Comparison of ENCODE assay signal across 8 mouse cellular contexts in genomic region chr13:49188219-49188965, GRCm38 (mm10). TPM values are rescaled to one million over a fixed set of nuclear protein-coding genes. Genes with fewer than 3 reads are reported as not detected.
DNase-seq lines count a peak whose midpoint lies in the region; ATAC-seq and TF ChIP-seq lines count a peak whose summit lies in the region.

No protein-coding gene starts in this region.

- H3K4me2 ChIP-seq in lung, embryonic 16.5 days (ENCODE audit: low read depth, low read length): peak overlapping the region; percentile 99
- peak overlapping the region; percentile 99 for H3K4me2 ChIP-seq in embryonic facial prominence, embryonic 12.5 days (replicated peaks)
- H3K4me2 ChIP-seq in intestine, embryonic 15.5 days (replicated peaks): peak overlapping the region; percentile 100
- peak overlapping the region; percentile 98 for H3K4me2 ChIP-seq in midbrain, postnatal 0 days (ENCODE audit: low read depth, low read length, poor library complexity, severe bottlenecking)

- H3K27ac ChIP-seq in lung, embryonic 16.5 days (ENCODE audit: low read length): no peak overlapping the region
- H3K27ac ChIP-seq in embryonic facial prominence, embryonic 12.5 days: no peak overlapping the region
- H3K27ac ChIP-seq in intestine, embryonic 15.5 days: no peak overlapping the region
- no peak overlapping the region for H3K27ac ChIP-seq in midbrain, postnatal 0 days (ENCODE audit: low read depth, low read length)

- no peaks in the 10 kb centered on the region for H3K9me3 ChIP-seq in lung, embryonic 16.5 days (ENCODE audit: control insufficient read depth, low read length)
- H3K9me3 ChIP-seq in embryonic facial prominence, embryonic 12.5 days: no peaks in the 10 kb centered on the region
- H3K9me3 ChIP-seq in intestine, embryonic 15.5 days: no peaks in the 10 kb centered on the region
- H3K9me3 ChIP-seq in midbrain, postnatal 0 days (ENCODE audit: low read length): no peaks in the 10 kb centered on the region

- no peak for TF ChIP-seq CTCF in midbrain, postnatal 0 days (IDR thresholded peaks at IDR 0.05)

- ATAC-seq in lung, embryonic 16.5 days (ENCODE audit: low read depth): peak; percentile 5; the same call in 1 of the 2 replicates
- 0 out of 2 replicates have a peak, but pooled peaks have one; percentile 1 for ATAC-seq in embryonic facial prominence, embryonic 12.5 days (ENCODE audit: insufficient number of reproducible peaks, insufficient read depth, low FRiP score, low TSS enrichment)
- ATAC-seq in intestine, embryonic 15.5 days: peak; percentile 5; the same call in 1 of the 2 replicates
- no peak; the same call in 1 of the 2 replicates for ATAC-seq in midbrain, postnatal 0 days (ENCODE audit: low FRiP score)

- 21% methylated on average over 14 of the region's 15 CpGs for WGBS in lung, embryonic 16.5 days
- WGBS in embryonic facial prominence, embryonic 12.5 days: 14% methylated on average over 15 of the region's 15 CpGs
- WGBS in intestine, embryonic 15.5 days: 27% methylated on average over 15 of the region's 15 CpGs
- WGBS in midbrain, postnatal 0 days: 27% methylated on average over 15 of the region's 15 CpGs

- peaks cover 22% of the 10 kb centered on the region for H3K4me1 ChIP-seq in lung, embryonic 16.5 days (replicated peaks; ENCODE audit: control insufficient read depth, insufficient read depth, low read length)
- H3K4me1 ChIP-seq in embryonic facial prominence, embryonic 12.5 days: peaks cover 35% of the 10 kb centered on the region
- peaks cover 52% of the 10 kb centered on the region for H3K4me1 ChIP-seq in intestine, embryonic 15.5 days (replicated peaks)
- H3K4me1 ChIP-seq in midbrain, postnatal 0 days (ENCODE audit: insufficient read depth, low read length): no peaks in the 10 kb centered on the region

- H3K9ac ChIP-seq in lung, embryonic 16.5 days (ENCODE audit: low read length): peak overlapping the region; percentile 81
- peak overlapping the region; percentile 67 for H3K9ac ChIP-seq in embryonic facial prominence, embryonic 12.5 days
- H3K9ac ChIP-seq in intestine, embryonic 15.5 days: peak overlapping the region; percentile 83
- H3K9ac ChIP-seq in midbrain, postnatal 0 days (replicated peaks; ENCODE audit: low read length, poor library complexity, severe bottlenecking): peak overlapping the region; percentile 70

- no peaks in the 10 kb centered on the region for H3K27me3 ChIP-seq in lung, embryonic 16.5 days (ENCODE audit: control insufficient read depth, insufficient read depth, low read depth, low read length)
- H3K27me3 ChIP-seq in embryonic facial prominence, embryonic 12.5 days: no peaks in the 10 kb centered on the region
- no peaks in the 10 kb centered on the region for H3K27me3 ChIP-seq in intestine, embryonic 15.5 days (replicated peaks)
- H3K27me3 ChIP-seq in midbrain, postnatal 0 days (ENCODE audit: insufficient read depth, low read length): no peaks in the 10 kb centered on the region

- H3K4me3 ChIP-seq in lung, embryonic 16.5 days (ENCODE audit: low read length): peak overlapping the region; percentile 84
- H3K4me3 ChIP-seq in embryonic facial prominence, embryonic 12.5 days: peak overlapping the region; percentile 79
- H3K4me3 ChIP-seq in intestine, embryonic 15.5 days (replicated peaks): peak overlapping the region; percentile 84
- H3K4me3 ChIP-seq in midbrain, postnatal 0 days (ENCODE audit: low read depth, low read length): peak overlapping the region; percentile 77

- H3K36me3 ChIP-seq in lung, embryonic 16.5 days (ENCODE audit: control insufficient read depth, insufficient read depth, low read length): no peaks in the 10 kb centered on the region
- H3K36me3 ChIP-seq in embryonic facial prominence, embryonic 12.5 days: no peaks in the 10 kb centered on the region
- H3K36me3 ChIP-seq in intestine, embryonic 15.5 days: no peaks in the 10 kb centered on the region
- no peaks in the 10 kb centered on the region for H3K36me3 ChIP-seq in midbrain, postnatal 0 days (ENCODE audit: insufficient read depth, low read length)

- no peak for DNase-seq in lung, postnatal 4 days
- DNase-seq in midbrain, postnatal 0 days (ENCODE audit: low spot score): no peak
- no peak for DNase-seq in layer of hippocampus, postnatal 25 days (ENCODE audit: extremely low spot score in 1 of 2, low spot score in 1 of 2)
- DNase-seq in Muller cell, postnatal 12 days (ENCODE audit: inconsistent ontology term): no peak
- DNase-seq in urinary bladder, postnatal 36 days (ENCODE audit: low spot score in 2 of 2): no peak

RNA-seq across cellular contexts. Expression of gene Ninj1, which starts 1.1 kb away (rescaled TPM):
- polyA plus RNA-seq in lung, embryonic 16.5 days (2015; fragmentation: Nextera tagmentation; extraction: Ambion mirVana): 46.8 and 47.5 TPM in 2 replicates
- polyA plus RNA-seq in embryonic facial prominence, embryonic 12.5 days (2016; fragmentation: Nextera tagmentation; extraction: Ambion mirVana): 42.6 TPM in 2 replicates
- 54.8 and 62.1 TPM in 2 replicates for polyA plus RNA-seq in intestine, embryonic 15.5 days (2015; fragmentation: Nextera tagmentation; extraction: Ambion mirVana)
- total RNA-seq in midbrain, postnatal 0 days (2014; rRNA removed): 19.4 and 29.7 TPM in 2 replicates
- 34.8 and 36.5 TPM in 2 replicates for polyA plus RNA-seq in midbrain, postnatal 0 days (2015; fragmentation: Nextera tagmentation; extraction: Ambion mirVana)
- total RNA-seq in layer of hippocampus, postnatal 25 days (2021): 10 to 100 TPM; 23.6 to 25.1 TPM

RNA-seq across cellular contexts. Expression of gene Card19, which starts 27.4 kb away (rescaled TPM):
- polyA plus RNA-seq in lung, embryonic 16.5 days (2015; fragmentation: Nextera tagmentation; extraction: Ambion mirVana): 48.7 and 57.1 TPM in 2 replicates
- 50.3 and 55.7 TPM in 2 replicates for polyA plus RNA-seq in embryonic facial prominence, embryonic 12.5 days (2016; fragmentation: Nextera tagmentation; extraction: Ambion mirVana)
- 52.6 and 54.8 TPM in 2 replicates for polyA plus RNA-seq in intestine, embryonic 15.5 days (2015; fragmentation: Nextera tagmentation; extraction: Ambion mirVana)
- total RNA-seq in midbrain, postnatal 0 days (2014; rRNA removed): 25.8 and 32.7 TPM in 2 replicates
- polyA plus RNA-seq in midbrain, postnatal 0 days (2015; fragmentation: Nextera tagmentation; extraction: Ambion mirVana): 39.8 and 44.5 TPM in 2 replicates
- 10 to 100 TPM; 14.7 to 16.2 TPM for total RNA-seq in layer of hippocampus, postnatal 25 days (2021)

RNA-seq across cellular contexts. Expression of gene Wnk2, which starts 40.6 kb away (rescaled TPM):
- 0.85 and 0.98 TPM in 2 replicates for polyA plus RNA-seq in lung, embryonic 16.5 days (2015; fragmentation: Nextera tagmentation; extraction: Ambion mirVana)
- 3.0 and 3.9 TPM in 2 replicates for polyA plus RNA-seq in embryonic facial prominence, embryonic 12.5 days (2016; fragmentation: Nextera tagmentation; extraction: Ambion mirVana)
- polyA plus RNA-seq in intestine, embryonic 15.5 days (2015; fragmentation: Nextera tagmentation; extraction: Ambion mirVana): 3.1 and 4.1 TPM in 2 replicates
- total RNA-seq in midbrain, postnatal 0 days (2014; rRNA removed): 62.9 and 63.4 TPM in 2 replicates
- polyA plus RNA-seq in midbrain, postnatal 0 days (2015; fragmentation: Nextera tagmentation; extraction: Ambion mirVana): 15.2 and 17.7 TPM in 2 replicates
- total RNA-seq in layer of hippocampus, postnatal 25 days (2021): 10 to 100 TPM; 88.2 to 98.9 TPM
